Mouse (Mus musculus): ENCODE measurements around the gene Arrdc2. TPM values are rescaled to one million over a fixed set of nuclear protein-coding genes. Genes with fewer than 3 reads are reported as not detected.
A peak's percentile ranks its signal among the peaks of the same experiment; 100 is the strongest.

Gene Arrdc2
- total RNA-seq, 1 experiment = 11.4 TPM

GRCm38 (mm10) chr8:70810962-70811680 is 28.4 kb downstream of the Arrdc2 start:
- no peak for DNase-seq (ENCODE audit: low read depth, low spot score)
- no peaks in the 10 kb centered on the region for H3K36me3 ChIP-seq (ENCODE audit: control insufficient read depth, insufficient read depth, low read length, poor library complexity, severe bottlenecking)
- H3K27ac ChIP-seq (ENCODE audit: insufficient read depth, low read depth, low read length, poor library complexity, severe bottlenecking) = no peak overlapping the region
- in situ Hi-C loops (cut with MboI; ENCODE audit: low sequenced_read_pairs in 2 of 2, unreplicated experiment in 2 of 2) = no loop called here
- no peaks in the 10 kb centered on the region for H3K9me3 ChIP-seq (ENCODE audit: control insufficient read depth, insufficient read depth, low read depth, low read length)
- no peak overlapping the region for H3K9ac ChIP-seq (ENCODE audit: insufficient read depth, low read depth, low read length, poor library complexity, severe bottlenecking)
- no peak overlapping the region for H3K4me3 ChIP-seq (ENCODE audit: insufficient read depth in 1 of 2, low read depth in 1 of 2, low read length in 2 of 2, poor library complexity in 1 of 2, severe bottlenecking in 1 of 2)
- peaks cover 2 to 15% of the 10 kb centered on the region in 2 experiments; a peak in 3 of 4 replicates for H3K4me1 ChIP-seq (ENCODE audit: control insufficient read depth in 2 of 2, insufficient read depth in 2 of 2, low read length in 2 of 2, poor library complexity in 1 of 2)
- TF ChIP-seq MAFK (IDR thresholded peaks at IDR 0.05; ENCODE audit: insufficient read depth, low read depth, low read length) (peak; percentile 61; the same call in 1 of the 2 replicates), HCFC1 (IDR thresholded peaks at IDR 0.05; ENCODE audit: borderline replicate concordance, insufficient read depth, low read length) (no peak), ZNF384 (IDR thresholded peaks at IDR 0.05; ENCODE audit: low read depth, low read length) (no peak), ZC3H11A (IDR thresholded peaks at IDR 0.05; ENCODE audit: borderline replicate concordance, low read depth, low read length) (no peak)

GRCm38 (mm10) chr8:70808955-70809701 is 30.4 kb downstream of the Arrdc2 start:
- no peak overlapping the region for H3K4me3 ChIP-seq (ENCODE audit: insufficient read depth in 1 of 2, low read depth in 1 of 2, low read length in 2 of 2, poor library complexity in 1 of 2, severe bottlenecking in 1 of 2)
- H3K9ac ChIP-seq (ENCODE audit: insufficient read depth, low read depth, low read length, poor library complexity, severe bottlenecking) = no peak overlapping the region
- in situ Hi-C loops (cut with MboI; ENCODE audit: low sequenced_read_pairs in 2 of 2, unreplicated experiment in 2 of 2) = no loop called here
- no peak for TF ChIP-seq ZC3H11A (IDR thresholded peaks at IDR 0.05; ENCODE audit: borderline replicate concordance, low read depth, low read length)
- no peak for TF ChIP-seq MAFK (IDR thresholded peaks at IDR 0.05; ENCODE audit: insufficient read depth, low read depth, low read length)
- no peak for TF ChIP-seq CHD2 (IDR thresholded peaks at IDR 0.05; ENCODE audit: low read depth, low read length)
- no peak for TF ChIP-seq ZNF384 (IDR thresholded peaks at IDR 0.05; ENCODE audit: low read depth, low read length)
- no peak for TF ChIP-seq HCFC1 (IDR thresholded peaks at IDR 0.05; ENCODE audit: borderline replicate concordance, insufficient read depth, low read length)
- H3K9me3 ChIP-seq (ENCODE audit: control insufficient read depth, insufficient read depth, low read depth, low read length) = no peaks in the 10 kb centered on the region
- no peak overlapping the region for H3K27ac ChIP-seq (ENCODE audit: insufficient read depth, low read depth, low read length, poor library complexity, severe bottlenecking)
- no peaks in the 10 kb centered on the region for H3K36me3 ChIP-seq (ENCODE audit: control insufficient read depth, insufficient read depth, low read length, poor library complexity, severe bottlenecking)
- peaks cover 2 to 14% of the 10 kb centered on the region in 2 experiments; a peak in 3 of 4 replicates for H3K4me1 ChIP-seq (ENCODE audit: control insufficient read depth in 2 of 2, insufficient read depth in 2 of 2, low read length in 2 of 2, poor library complexity in 1 of 2)
- no peak for DNase-seq (ENCODE audit: low read depth, low spot score)

- no peak for DNase-seq (ENCODE audit: low read depth, low spot score)
- TF ChIP-seq ZC3H11A (IDR thresholded peaks at IDR 0.05; ENCODE audit: borderline replicate concordance, low read depth, low read length) (no peak), ZNF384 (IDR thresholded peaks at IDR 0.05; ENCODE audit: low read depth, low read length) (no peak), CHD2 (IDR thresholded peaks at IDR 0.05; ENCODE audit: low read depth, low read length) (no peak), HCFC1 (IDR thresholded peaks at IDR 0.05; ENCODE audit: borderline replicate concordance, insufficient read depth, low read length) (no peak), MAFK (IDR thresholded peaks at IDR 0.05; ENCODE audit: insufficient read depth, low read depth, low read length) (no peak)
- no peak within 1 kb of the TSS for H3K4me3 ChIP-seq (ENCODE audit: insufficient read depth in 1 of 2, low read depth in 1 of 2, low read length in 2 of 2, poor library complexity in 1 of 2, severe bottlenecking in 1 of 2)
- H3K9ac ChIP-seq (ENCODE audit: insufficient read depth, low read depth, low read length, poor library complexity, severe bottlenecking) = no peak within 1 kb of the TSS
- no peak within 1 kb of the TSS for H3K27ac ChIP-seq (ENCODE audit: insufficient read depth, low read depth, low read length, poor library complexity, severe bottlenecking)
- peaks cover 2 to 14% of the 10 kb centered on the region in 2 experiments; a peak in 3 of 4 replicates for H3K4me1 ChIP-seq (ENCODE audit: control insufficient read depth in 2 of 2, insufficient read depth in 2 of 2, low read length in 2 of 2, poor library complexity in 1 of 2)
- H3K36me3 ChIP-seq (ENCODE audit: control insufficient read depth, insufficient read depth, low read length, poor library complexity, severe bottlenecking) = no peaks in the 10 kb centered on the region
- H3K9me3 ChIP-seq (ENCODE audit: control insufficient read depth, insufficient read depth, low read depth, low read length) = no peaks in the 10 kb centered on the region
- in situ Hi-C loops (cut with MboI; ENCODE audit: low sequenced_read_pairs in 2 of 2, unreplicated experiment in 2 of 2) = no loop called here
Observed at GRCm38 (mm10) chr8:70808239-70808638, 31.3 kb downstream of the Arrdc2 start, which contains the start of gene Il12rb1. TSS of gene Il12rb1 (plus strand) at chr8:70808449.

- TF ChIP-seq ZC3H11A (IDR thresholded peaks at IDR 0.05; ENCODE audit: borderline replicate concordance, low read depth, low read length) (no peak), MAFK (IDR thresholded peaks at IDR 0.05; ENCODE audit: insufficient read depth, low read depth, low read length) (no peak), ZNF384 (IDR thresholded peaks at IDR 0.05; ENCODE audit: low read depth, low read length) (no peak), CHD2 (IDR thresholded peaks at IDR 0.05; ENCODE audit: low read depth, low read length) (no peak), HCFC1 (IDR thresholded peaks at IDR 0.05; ENCODE audit: borderline replicate concordance, insufficient read depth, low read length) (no peak)
- H3K27ac ChIP-seq (ENCODE audit: insufficient read depth, low read depth, low read length, poor library complexity, severe bottlenecking) = no peak overlapping the region
- in situ Hi-C loops (cut with MboI; ENCODE audit: low sequenced_read_pairs in 2 of 2, unreplicated experiment in 2 of 2) = no loop called here
Observed at GRCm38 (mm10) chr8:70807304-70807703, 32.2 kb downstream of the Arrdc2 start.

More at GRCm38 (mm10) chr8:70807304-70807703, 32.2 kb downstream of the Arrdc2 start:
- Histone ChIP-seq H3K4me3 (ENCODE audit: insufficient read depth in 1 of 2, low read depth in 1 of 2, low read length in 2 of 2, poor library complexity in 1 of 2, severe bottlenecking in 1 of 2) (no peak overlapping the region), H3K9me3 (ENCODE audit: control insufficient read depth, insufficient read depth, low read depth, low read length) (no peaks in the 10 kb centered on the region), H3K36me3 (ENCODE audit: control insufficient read depth, insufficient read depth, low read length, poor library complexity, severe bottlenecking) (no peaks in the 10 kb centered on the region), H3K9ac (ENCODE audit: insufficient read depth, low read depth, low read length, poor library complexity, severe bottlenecking) (no peak overlapping the region), H3K4me1 (ENCODE audit: control insufficient read depth in 2 of 2, insufficient read depth in 2 of 2, low read length in 2 of 2, poor library complexity in 1 of 2) (peaks cover 2 to 15% of the 10 kb centered on the region in 2 experiments; a peak in 3 of 4 replicates)
- no peak for DNase-seq (ENCODE audit: low read depth, low spot score)

Data from ES-E14 (cell line).